Mouse (Mus musculus) neural tube, embryonic 11.5 days (tissue): ENCODE data around the gene Crocc. TPM values are rescaled to one million over a fixed set of nuclear protein-coding genes. Genes with fewer than 3 reads are reported as not detected.

Experiments used
- ATAC-seq: fragments of 200-750 bp; cut with Nextera tagmentation; 2 replicates; pipeline ENCODE4 v1.8.0; 2017; ENCODE audit warnings: moderate number of reproducible peaks, mild to moderate bottlenecking, moderate TSS enrichment, moderate library complexity; ENCODE audit not compliant: insufficient read depth, low FRiP score, low TSS enrichment
- DNase-seq: peaks from one replicate; pipeline ENCODE4 v3.0.0-alpha.2; 2015; ENCODE audit warnings: low spot score
- H3K27ac ChIP-seq: fragments of 300-500 bp; sonication (generic); 2 replicates; pipeline ENCODE4 v1.5.1; 2014; ENCODE audit warnings: low read depth, mild to moderate bottlenecking, low read length
- H3K27me3 ChIP-seq: fragments of 300-500 bp; sonication (generic); 2 replicates; pipeline ENCODE4 v1.6.1; 2014; ENCODE audit warnings: mild to moderate bottlenecking, low read length, mixed read lengths; ENCODE audit not compliant: control insufficient read depth, insufficient read depth
- H3K36me3 ChIP-seq: fragments of 300-500 bp; sonication (generic); 2 replicates; pipeline ENCODE4 v1.6.1; 2014; ENCODE audit warnings: mild to moderate bottlenecking, low read length, moderate library complexity, mixed read lengths; ENCODE audit not compliant: control insufficient read depth, insufficient read depth
- H3K4me1 ChIP-seq: fragments of 300-500 bp; sonication (generic); 2 replicates; pipeline ENCODE4 v1.6.1; 2014; ENCODE audit warnings: low read length, mixed read lengths; ENCODE audit not compliant: control insufficient read depth, insufficient read depth
- H3K4me2 ChIP-seq: fragments of 300-500 bp; sonication (generic); 2 replicates; pipeline ENCODE4 v1.6.1; 2014; ENCODE audit warnings: low read depth, mild to moderate bottlenecking, moderate library complexity
- H3K4me3 ChIP-seq: fragments of 300-500 bp; sonication (generic); 2 replicates; pipeline ENCODE4 v1.5.1; 2014; ENCODE audit warnings: low read depth, low read length
- H3K9ac ChIP-seq: fragments of 300-500 bp; sonication (generic); 2 replicates; pipeline ENCODE4 v1.6.1; 2014; ENCODE audit warnings: mild to moderate bottlenecking, low read length
- H3K9me3 ChIP-seq: fragments of 300-500 bp; sonication (generic); 2 replicates; pipeline ENCODE4 v1.6.1; 2016; ENCODE audit warnings: low read length; ENCODE audit not compliant: control insufficient read depth
- WGBS: fragments of 180-500 bp; shearing (Covaris S2); extraction: QIAGEN DNeasy Blood & Tissue Kit; methylation state at CpG from one replicate; pipeline ENCODE4 v1.1.7; 2014; 5-methylcytosine and 5-hydroxymethylcytosine counted together
- polyA plus RNA-seq: library from polyadenylated mRNA; unstranded; fragments of >200 nt; fragmentation: Nextera tagmentation; extraction: Ambion mirVana; gene quantifications from 2 replicates; pipeline ENCODE4 v1.2.1, GENCODE M21; 2014

Gene Crocc
- polyA plus RNA-seq: 7.9 and 10.3 TPM in 2 replicates

DNA sequence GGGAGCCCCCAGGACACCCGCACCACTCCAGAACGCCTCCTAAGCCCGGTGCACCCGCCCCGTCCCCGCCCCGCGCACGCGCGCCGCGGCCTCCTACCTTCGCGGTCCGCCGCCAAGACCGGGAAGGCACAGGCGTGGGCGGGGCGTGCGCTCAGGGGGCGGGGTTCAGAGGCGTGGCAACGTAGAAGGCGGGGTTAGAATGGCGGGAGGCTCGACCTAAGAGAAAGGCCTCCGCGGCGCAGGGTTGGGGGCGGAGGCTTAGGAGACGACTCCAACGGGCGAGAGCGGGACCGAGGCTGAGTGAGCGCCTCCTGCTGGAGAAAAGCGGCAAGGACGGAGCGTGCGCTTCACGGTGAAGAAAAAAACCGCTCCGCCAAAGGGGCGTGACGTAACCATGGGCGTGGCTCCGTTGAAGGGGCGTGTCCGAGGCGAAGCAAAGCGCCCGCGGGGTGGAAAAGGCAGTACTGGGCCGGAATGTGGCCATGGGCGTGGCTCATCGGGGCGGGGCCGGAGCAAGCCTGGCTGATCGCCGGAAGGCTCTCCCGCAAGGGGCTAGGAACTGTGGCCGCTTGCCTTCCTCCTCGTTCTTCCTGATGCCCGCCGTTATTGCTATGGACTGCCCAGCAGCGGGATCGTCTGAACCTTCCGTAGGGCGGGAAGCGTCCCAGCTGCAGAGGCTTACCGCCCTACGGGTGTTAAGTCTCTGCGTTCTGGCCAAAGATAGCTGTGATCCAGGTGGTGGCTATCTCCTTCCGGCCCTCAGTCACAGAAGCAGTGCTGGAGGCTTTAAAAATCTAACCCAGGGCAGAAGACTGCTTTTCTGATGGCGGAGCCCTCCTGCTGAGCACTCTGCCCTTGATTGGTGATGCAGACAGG lies at the start of gene Crocc:
Gene Crocc (minus strand): TSS at position 125 of the 876 bp plus-strand sequence.
- H3K27me3 ChIP-seq: no peaks in the 10 kb centered on the region
- peaks cover 6% of the 10 kb centered on the region; the same call in 1 of the 2 replicates for H3K4me1 ChIP-seq
- no peaks in the 10 kb centered on the region for H3K36me3 ChIP-seq
- peak within 1 kb of the TSS; percentile 77 for H3K9ac ChIP-seq
- peak within 1 kb of the TSS; percentile 79 for H3K27ac ChIP-seq
- H3K9me3 ChIP-seq: no peaks in the 10 kb centered on the region
- peak; percentile 100 for DNase-seq
- under 1% methylated on average over 76 of the region's 77 CpGs for WGBS
- H3K4me2 ChIP-seq: peak within 1 kb of the TSS; percentile 67
- H3K4me3 ChIP-seq: peak within 1 kb of the TSS; percentile 55
- peak; percentile 90 for ATAC-seq

GRCm38 (mm10) chr4:141108196-141108732 lies 47.9 kb upstream of the Crocc start:
- 43% methylated on average over 10 of the region's 10 CpGs for WGBS
- H3K4me1 ChIP-seq: no peaks in the 10 kb centered on the region
- no peak overlapping the region for H3K27ac ChIP-seq
- no peak overlapping the region for H3K4me3 ChIP-seq
- 0 out of 2 replicates have a peak, but pooled peaks cover 2% of the 10 kb centered on the region for H3K9me3 ChIP-seq
- DNase-seq: peak; percentile 35
- H3K4me2 ChIP-seq: no peak overlapping the region
- no peak overlapping the region for H3K9ac ChIP-seq
- no peaks in the 10 kb centered on the region for H3K27me3 ChIP-seq
- no peak for ATAC-seq
- H3K36me3 ChIP-seq: peaks cover 13% of the 10 kb centered on the region

GRCm38 (mm10) chr4:141106526-141107183 lies 46.3 kb upstream of the Crocc start:
- 80% methylated on average over 16 of the region's 16 CpGs for WGBS

DNA sequence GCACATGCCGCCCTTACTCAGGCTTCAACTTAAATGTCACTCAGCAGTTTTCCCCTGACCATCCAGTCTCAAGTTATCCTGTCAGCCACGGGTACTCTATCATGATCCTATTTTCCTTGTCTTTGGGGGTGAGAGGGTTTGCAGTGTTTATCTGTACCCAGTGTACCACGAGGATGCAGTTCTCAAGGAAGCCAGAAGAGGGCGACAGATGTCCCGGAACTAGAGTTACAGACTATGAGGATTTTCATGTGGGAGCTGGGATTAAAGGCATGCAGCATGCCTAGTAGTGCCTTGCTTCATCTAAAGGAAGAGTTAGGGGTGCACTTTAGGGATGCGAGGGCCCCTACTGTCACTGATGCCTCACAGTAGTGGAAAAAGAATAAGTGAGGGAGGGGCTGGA lies 41.5 kb upstream of the Crocc start:
- ATAC-seq: no peak
- Histone ChIP-seq H3K4me2 (no peak overlapping the region), H3K27me3 (no peaks in the 10 kb centered on the region), H3K4me1 (no peaks in the 10 kb centered on the region), H3K36me3 (no peaks in the 10 kb centered on the region), H3K9ac (no peak overlapping the region), H3K27ac (no peak overlapping the region), H3K4me3 (no peak overlapping the region), H3K9me3 (no peaks in the 10 kb centered on the region)
- WGBS: 73% methylated on average over 6 of the region's 6 CpGs
- no peak for DNase-seq

More at GRCm38 (mm10) chr4:141106526-141107183, 46.3 kb upstream of the Crocc start:
- no peaks in the 10 kb centered on the region for H3K27me3 ChIP-seq
- 0 out of 2 replicates have a peak, but pooled peaks cover 2% of the 10 kb centered on the region for H3K9me3 ChIP-seq
- H3K4me1 ChIP-seq: no peaks in the 10 kb centered on the region
- H3K4me2 ChIP-seq: no peak overlapping the region
- H3K4me3 ChIP-seq: no peak overlapping the region
- no peak for DNase-seq
- H3K27ac ChIP-seq: no peak overlapping the region
- H3K9ac ChIP-seq: no peak overlapping the region
- H3K36me3 ChIP-seq: peaks cover 7% of the 10 kb centered on the region
- ATAC-seq: no peak

- Histone ChIP-seq H3K4me1 (no peaks in the 10 kb centered on the region), H3K9ac (no peak overlapping the region), H3K36me3 (no peaks in the 10 kb centered on the region), H3K9me3 (no peaks in the 10 kb centered on the region), H3K27ac (no peak overlapping the region), H3K4me2 (no peak overlapping the region), H3K27me3 (no peaks in the 10 kb centered on the region), H3K4me3 (no peak overlapping the region)
- ATAC-seq (no peak), DNase-seq (no peak)
- 90% methylated on average over 9 of the region's 9 CpGs for WGBS
These were observed 40.9 kb upstream of the Crocc start for GRCm38 (mm10) chr4:141101291-141101690.

- Histone ChIP-seq H3K9ac (no peak overlapping the region), H3K4me3 (no peak overlapping the region), H3K4me2 (no peak overlapping the region), H3K27me3 (no peaks in the 10 kb centered on the region), H3K9me3 (no peaks in the 10 kb centered on the region), H3K36me3 (no peaks in the 10 kb centered on the region), H3K27ac (no peak overlapping the region), H3K4me1 (no peaks in the 10 kb centered on the region)
- WGBS: 76% methylated on average over 5 of the region's 5 CpGs
- no peak for DNase-seq
- ATAC-seq: no peak
These were observed 39.6 kb upstream of the Crocc start for GRCm38 (mm10) chr4:141099956-141100355.

- Histone ChIP-seq H3K4me2 (no peak overlapping the region), H3K4me3 (no peak overlapping the region), H3K27ac (no peak overlapping the region), H3K36me3 (no peaks in the 10 kb centered on the region), H3K27me3 (no peaks in the 10 kb centered on the region), H3K4me1 (no peaks in the 10 kb centered on the region), H3K9ac (no peak overlapping the region), H3K9me3 (no peaks in the 10 kb centered on the region)
- DNase-seq (no peak), ATAC-seq (no peak)
- 79% methylated on average over 4 of the region's 4 CpGs for WGBS
These were observed 38.6 kb upstream of the Crocc start for GRCm38 (mm10) chr4:141098935-141099334.

DNA sequence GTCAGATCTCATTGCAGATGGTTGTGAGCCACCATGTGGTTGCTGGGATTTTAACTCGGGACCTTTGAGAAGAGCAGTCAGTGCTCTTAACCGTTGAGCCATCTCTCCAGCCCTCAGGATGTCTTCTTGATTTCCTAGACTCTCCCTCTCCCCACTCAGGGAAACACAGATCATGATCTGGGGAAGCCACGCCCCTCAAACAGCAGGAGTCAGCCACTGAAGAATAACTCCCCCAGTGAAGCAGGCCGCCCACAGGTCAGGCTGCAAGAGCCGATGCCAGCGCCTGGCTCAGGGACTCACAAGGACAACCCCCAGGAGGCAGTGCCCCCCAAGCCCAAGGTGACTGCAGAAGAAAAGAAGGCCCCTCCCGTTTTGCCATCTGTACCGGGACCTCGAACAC lies 36.4 kb upstream of the Crocc start:
- ATAC-seq (no peak), DNase-seq (no peak)
- Histone ChIP-seq H3K4me3 (no peak overlapping the region), H3K9me3 (no peaks in the 10 kb centered on the region), H3K9ac (no peak overlapping the region), H3K27me3 (no peaks in the 10 kb centered on the region), H3K4me1 (no peaks in the 10 kb centered on the region), H3K36me3 (no peaks in the 10 kb centered on the region), H3K4me2 (no peak overlapping the region), H3K27ac (no peak overlapping the region)
- 18% methylated on average over 9 of the region's 9 CpGs for WGBS
